Mouse (Mus musculus) effector memory CD4-positive, alpha-beta T cell, adult 7 months (primary cell): ENCODE measurements around the gene Gm17402. TPM values are rescaled to one million over a fixed set of nuclear protein-coding genes. Genes with fewer than 3 reads are reported as not detected.

Experiments
- polyA plus RNA-seq: library from polyadenylated mRNA; unstranded; fragments of 100-300 nt; shearing (Covaris generic); gene quantifications from one replicate; pipeline ENCODE4 v1.2.1, GENCODE M21; 2017

The Gm17402 gene
- not detected for polyA plus RNA-seq

GRCm38 (mm10) chr3:67375063-67375462 lies at the start of gene Gm17402:
Gene Gm17402, minus strand, starts transcription at chr3:67375163.

GRCm38 (mm10) chr3:67373872-67374271 lies 1.1 kb downstream of the Gm17402 start, which contains the start of gene Mlf1:
Gene Mlf1, plus strand, starts transcription at chr3:67374097.

Other genes starting within 250 kb of the Gm17402 start
- 7.1 TPM for gene Mlf1, start 1.1 kb downstream of the Gm17402 start, polyA plus RNA-seq
- 32.2 TPM for gene Gfm1, start 54.9 kb upstream of the Gm17402 start, polyA plus RNA-seq
- 5.3 TPM for gene Lxn, start 88.8 kb upstream of the Gm17402 start, polyA plus RNA-seq
- not detected for gene Rarres1, start 140.4 kb upstream of the Gm17402 start, polyA plus RNA-seq
- gene Mfsd1, start 207.6 kb upstream of the Gm17402 start, polyA plus RNA-seq: 48.8 TPM